Mouse (Mus musculus) ES-E14 (cell line): ENCODE measurements around the gene Robo3. TPM values are rescaled to one million over a fixed set of nuclear protein-coding genes. Genes with fewer than 3 reads are reported as not detected.

Source experiments
- DNase-seq: peaks from one replicate; pipeline ENCODE4 v3.0.0-alpha.2; 2013; ENCODE audit warnings: low read depth, low spot score
- H3K27ac ChIP-seq: 2 replicates; pipeline ENCODE4 v1.5.1; 2012; ENCODE audit warnings: low read depth, mild to moderate bottlenecking, low read length, moderate library complexity, mixed read lengths; ENCODE audit not compliant: poor library complexity, insufficient read depth, severe bottlenecking
- H3K36me3 ChIP-seq: 2 replicates; pipeline ENCODE4 v1.6.1; 2012; ENCODE audit warnings: mild to moderate bottlenecking, low read length, moderate library complexity, mixed read lengths; ENCODE audit not compliant: control insufficient read depth, poor library complexity, insufficient read depth, severe bottlenecking
- H3K4me1 ChIP-seq, 2 experiments: fragments of 150-350 bp in 1 of 2; sonication (generic) in 1 of 2; 2 replicates each; pipeline ENCODE4 v1.6.1; 2012; ENCODE audit warnings: low read length in 2 of 2, mild to moderate bottlenecking in 1 of 2, mixed read lengths in 1 of 2; ENCODE audit not compliant: control insufficient read depth in 2 of 2, insufficient read depth in 2 of 2, poor library complexity in 1 of 2
- H3K4me3 ChIP-seq, 2 experiments: fragments of 150-350 bp in 1 of 2; sonication (generic) in 1 of 2; 2 replicates each; pipeline ENCODE4 v1.5.1; 2012; ENCODE audit warnings: low read length in 2 of 2, low read depth in 1 of 2, mild to moderate bottlenecking in 1 of 2, mixed read lengths in 1 of 2; ENCODE audit not compliant: insufficient read depth in 1 of 2, poor library complexity in 1 of 2, severe bottlenecking in 1 of 2
- H3K9ac ChIP-seq: 2 replicates; pipeline ENCODE4 v1.6.1; 2012; ENCODE audit warnings: low read depth, mild to moderate bottlenecking, low read length, mixed read lengths; ENCODE audit not compliant: poor library complexity, insufficient read depth, severe bottlenecking
- H3K9me3 ChIP-seq: fragments of 150-350 bp; sonication (generic); 2 replicates; pipeline ENCODE4 v1.6.1; 2012; ENCODE audit warnings: low read depth, mild to moderate bottlenecking, low read length; ENCODE audit not compliant: control insufficient read depth, insufficient read depth
- CHD2 ChIP-seq: IDR thresholded peaks from 2 replicates; pipeline ENCODE4 v1.6.1; 2014; ENCODE audit warnings: mild to moderate bottlenecking, low read depth, low read length, inconsistent platforms
- HCFC1 ChIP-seq: IDR thresholded peaks from 2 replicates; pipeline ENCODE4 v1.6.1; 2012; ENCODE audit warnings: low read length, inconsistent platforms, borderline replicate concordance; ENCODE audit not compliant: insufficient read depth
- MAFK ChIP-seq: IDR thresholded peaks from 2 replicates; pipeline ENCODE4 v1.6.1; 2014; ENCODE audit warnings: mild to moderate bottlenecking, low read depth, low read length, inconsistent platforms; ENCODE audit not compliant: insufficient read depth
- ZC3H11A ChIP-seq: IDR thresholded peaks from 2 replicates; pipeline ENCODE4 v1.6.1; 2012; ENCODE audit warnings: low read depth, mild to moderate bottlenecking, inconsistent platforms, low read length, borderline replicate concordance
- ZNF384 ChIP-seq: IDR thresholded peaks from 2 replicates; pipeline ENCODE4 v1.6.1; 2012; ENCODE audit warnings: low read depth, low read length, inconsistent platforms
- in situ Hi-C, 2 experiments: fragments of 600-800 bp; cut with MboI; formaldehyde crosslinking; loops; one replicate each; pipeline ENCODE4 v1.15.1; 2025; ENCODE audit warnings: low sequenced_read_pairs in 2 of 2, inconsistent platforms in 1 of 2; ENCODE audit not compliant: unreplicated experiment in 2 of 2
- total RNA-seq: library from RNA; depleted of rRNA; stranded (reverse); fragments of 300-350 nt; gene quantifications from 2 replicates; pipeline ENCODE4 v1.2.3, GENCODE M21; 2012

Gene Robo3
- total RNA-seq, 1 experiment = 1.2 TPM

GRCm38 (mm10) chr9:37421239-37421638 lies 11.8 kb downstream of the Robo3 start:
- peak overlapping the region in 1 of 2 experiments; percentile 55; a peak in 2 of 4 replicates for H3K4me3 ChIP-seq
- in situ Hi-C loops = loop anchor here (10.0 to 25.0 kb wide), 4 partner anchors 191 to 516 kb away; partner anchors contain the start of genes Spa17 (in 2 of the 2) and Olfr878 (in 1 of the 2)
- H3K9ac ChIP-seq = peak overlapping the region; percentile 20; the same call in 1 of the 2 replicates
- no peaks in the 10 kb centered on the region for H3K9me3 ChIP-seq
- no peak overlapping the region for H3K27ac ChIP-seq
- no peaks in the 10 kb centered on the region for H3K36me3 ChIP-seq
- no peak for DNase-seq
- TF ChIP-seq HCFC1 (no peak), ZNF384 (no peak), CHD2 (no peak), MAFK (no peak), ZC3H11A (no peak)
- H3K4me1 ChIP-seq = peaks cover 0 to 3% of the 10 kb centered on the region in 2 experiments; a peak in 1 of 4 replicates

DNA sequence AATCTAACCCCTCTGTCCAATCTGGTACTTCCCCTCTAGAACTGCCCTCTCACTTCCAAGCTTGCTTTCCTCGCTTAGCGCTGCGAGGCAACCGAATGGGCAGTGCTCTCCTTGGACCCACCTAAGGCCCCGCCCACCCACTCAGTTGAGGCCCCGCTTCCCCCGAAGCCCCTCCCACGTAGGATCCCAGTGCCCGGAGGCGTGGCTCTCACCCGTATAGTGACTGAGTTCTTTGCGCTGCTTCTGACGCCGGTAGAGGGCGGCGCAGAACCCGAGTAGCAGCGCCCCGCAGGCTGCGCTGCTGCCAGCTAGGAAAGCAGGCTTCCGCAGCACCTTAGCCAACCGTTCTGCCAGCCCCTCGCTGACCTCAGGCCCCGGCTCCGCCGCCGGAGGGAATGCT lies 12.4 kb downstream of the Robo3 start:
- in situ Hi-C loops = loop anchor here (10.0 to 25.0 kb wide), 4 partner anchors 192 to 517 kb away; partner anchors contain the start of genes Spa17 (in 2 of the 2) and Olfr878 (in 1 of the 2)
- H3K9ac ChIP-seq = no peak overlapping the region
- no peaks in the 10 kb centered on the region for H3K9me3 ChIP-seq
- no peaks in the 10 kb centered on the region for H3K36me3 ChIP-seq
- TF ChIP-seq ZNF384 = no peak
- TF ChIP-seq CHD2 = no peak
- no peak for TF ChIP-seq ZC3H11A
- H3K4me1 ChIP-seq = peaks cover 0 to 3% of the 10 kb centered on the region in 2 experiments; a peak in 1 of 4 replicates
- DNase-seq = peak; percentile 97
- H3K4me3 ChIP-seq = peak overlapping the region in 1 of 2 experiments; percentile 55; a peak in 2 of 4 replicates
- H3K27ac ChIP-seq = no peak overlapping the region

DNA sequence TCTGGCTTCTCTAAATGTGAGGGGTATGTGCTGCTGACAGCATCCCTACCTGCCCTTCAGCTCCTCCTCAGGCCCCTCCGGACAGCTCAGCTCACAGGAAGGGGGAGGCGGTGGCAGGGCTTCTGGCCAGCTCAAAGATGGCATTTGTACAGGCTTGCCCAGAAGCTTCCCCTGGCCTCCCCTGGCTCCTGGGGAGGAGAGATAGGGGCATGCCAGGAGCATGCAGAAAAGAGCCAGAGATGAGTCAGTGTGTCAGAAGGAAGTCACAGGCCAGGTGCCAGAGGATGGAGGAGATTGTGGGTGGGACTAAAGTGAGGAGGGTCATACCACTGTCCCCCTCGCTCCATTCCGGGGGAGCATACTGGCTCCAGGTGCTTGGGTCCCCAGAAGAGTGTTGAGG lies 14.3 kb downstream of the Robo3 start:
- H3K9me3 ChIP-seq = no peaks in the 10 kb centered on the region
- in situ Hi-C loops = loop anchor here (25.0 kb wide), 3 partner anchors 194 to 519 kb away; partner anchors contain the start of genes Olfr878 (in 1 of the 2) and Spa17 (in 1 of the 2)
- DNase-seq = no peak
- TF ChIP-seq MAFK = no peak
- H3K4me3 ChIP-seq = no peak overlapping the region
- no peak overlapping the region for H3K9ac ChIP-seq
- no peak overlapping the region for H3K27ac ChIP-seq
- H3K36me3 ChIP-seq = no peaks in the 10 kb centered on the region
- peaks cover 0 to 3% of the 10 kb centered on the region in 2 experiments; a peak in 1 of 4 replicates for H3K4me1 ChIP-seq

DNA sequence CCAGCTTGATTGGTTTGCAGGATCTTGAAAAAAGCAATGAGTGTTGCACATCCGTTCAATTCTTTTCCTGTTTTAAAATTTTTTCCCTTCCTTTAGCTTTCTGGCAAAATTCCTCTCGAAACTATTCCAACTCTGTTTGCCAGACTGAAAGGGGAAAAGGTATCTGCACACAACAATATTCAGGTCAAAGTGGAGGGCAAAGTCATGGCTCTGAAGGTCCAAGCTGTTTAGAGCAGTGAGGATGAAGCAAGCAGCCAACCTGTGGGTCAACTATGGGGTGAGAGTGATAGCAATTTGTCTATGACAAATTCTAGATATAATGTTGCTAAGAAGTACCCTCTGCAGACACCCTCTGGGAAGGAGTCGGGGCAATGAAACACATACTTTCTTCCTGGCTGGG lies 18.4 kb downstream of the Robo3 start:
- no peak for DNase-seq

GRCm38 (mm10) chr9:37412989-37413388 lies 20.1 kb downstream of the Robo3 start:
- no peak overlapping the region for H3K9ac ChIP-seq
- TF ChIP-seq CHD2 (no peak), HCFC1 (no peak), ZNF384 (no peak), MAFK (no peak), ZC3H11A (no peak)
- H3K4me3 ChIP-seq = no peak overlapping the region
- H3K36me3 ChIP-seq = no peaks in the 10 kb centered on the region
- no peaks in the 10 kb centered on the region for H3K9me3 ChIP-seq
- no peak for DNase-seq
- H3K4me1 ChIP-seq = 0 out of 4 replicates have a peak, but pooled peaks cover 0 to 4% of the 10 kb centered on the region in 2 experiments
- no peak overlapping the region for H3K27ac ChIP-seq
- in situ Hi-C loops = loop anchor here (25.0 kb wide), 3 partner anchors 199 to 524 kb away; partner anchors contain the start of genes Olfr878 (in 1 of the 2) and Spa17 (in 1 of the 2)

More for the DNA sequence above, 18.4 kb downstream of the Robo3 start:
- 0 out of 4 replicates have a peak, but pooled peaks cover 0 to 3% of the 10 kb centered on the region in 2 experiments for H3K4me1 ChIP-seq
- no peaks in the 10 kb centered on the region for H3K9me3 ChIP-seq
- TF ChIP-seq ZNF384 = no peak
- H3K4me3 ChIP-seq = no peak overlapping the region
- in situ Hi-C loops = loop anchor here (25.0 kb wide), 3 partner anchors 198 to 523 kb away; partner anchors contain the start of genes Olfr878 (in 1 of the 2) and Spa17 (in 1 of the 2)
- no peak overlapping the region for H3K27ac ChIP-seq
- no peak overlapping the region for H3K9ac ChIP-seq
- H3K36me3 ChIP-seq = no peaks in the 10 kb centered on the region
